Mouse (Mus musculus): ENCODE measurements around the gene Agap1. TPM values are rescaled to one million over a fixed set of nuclear protein-coding genes. Genes with fewer than 3 reads are reported as not detected.

Gene Agap1
- polyA plus RNA-seq, 1 experiment from 2014 or later = 31.9 TPM

- WGBS = 24% methylated on average over 1 of the region's 1 CpGs
- H3K4me3 ChIP-seq (ENCODE audit: low read length) = no peak overlapping the region
- H3K4me1 ChIP-seq (ENCODE audit: control insufficient read depth, insufficient read depth, low read depth, low read length) = no peaks in the 10 kb centered on the region; the same call in 1 of the 2 replicates
- H3K4me2 ChIP-seq (ENCODE audit: low read length) = no peak overlapping the region
- ATAC-seq = no peak
- H3K27ac ChIP-seq (ENCODE audit: low read depth, low read length) = no peak overlapping the region
- no peak overlapping the region for H3K9ac ChIP-seq (ENCODE audit: low read depth, low read length)
- no peaks in the 10 kb centered on the region for H3K9me3 ChIP-seq (ENCODE audit: control insufficient read depth, low read length)
- no peaks in the 10 kb centered on the region for H3K27me3 ChIP-seq (replicated peaks; ENCODE audit: control insufficient read depth, insufficient read depth, low read length)
- H3K36me3 ChIP-seq (ENCODE audit: control insufficient read depth, insufficient read depth, low read length) = peaks cover 11% of the 10 kb centered on the region
Measured at GRCm38 (mm10) chr1:89631747-89632146, 177.1 kb downstream of the Agap1 start.

- Histone ChIP-seq H3K27me3 (replicated peaks; ENCODE audit: control insufficient read depth, insufficient read depth, low read length) (no peaks in the 10 kb centered on the region), H3K4me1 (ENCODE audit: control insufficient read depth, insufficient read depth, low read depth, low read length) (no peaks in the 10 kb centered on the region), H3K27ac (ENCODE audit: low read depth, low read length) (no peak overlapping the region), H3K4me3 (ENCODE audit: low read length) (no peak overlapping the region), H3K36me3 (ENCODE audit: control insufficient read depth, insufficient read depth, low read length) (peaks cover 9% of the 10 kb centered on the region), H3K9ac (ENCODE audit: low read depth, low read length) (no peak overlapping the region), H3K9me3 (ENCODE audit: control insufficient read depth, low read length) (no peaks in the 10 kb centered on the region), H3K4me2 (ENCODE audit: low read length) (no peak overlapping the region)
- no peak for ATAC-seq
- WGBS = 73% methylated on average over 14 of the region's 14 CpGs
Measured at GRCm38 (mm10) chr1:89634055-89634454, 179.4 kb downstream of the Agap1 start.

- H3K4me1 ChIP-seq (ENCODE audit: control insufficient read depth, insufficient read depth, low read depth, low read length) = no peaks in the 10 kb centered on the region
- no peak overlapping the region for H3K4me2 ChIP-seq (ENCODE audit: low read length)
- peaks cover 7% of the 10 kb centered on the region for H3K36me3 ChIP-seq (ENCODE audit: control insufficient read depth, insufficient read depth, low read length)
- no peak overlapping the region for H3K9ac ChIP-seq (ENCODE audit: low read depth, low read length)
- H3K4me3 ChIP-seq (ENCODE audit: low read length) = no peak overlapping the region
- no peak overlapping the region for H3K27ac ChIP-seq (ENCODE audit: low read depth, low read length)
- 92% methylated on average over 2 of the region's 2 CpGs for WGBS
- H3K27me3 ChIP-seq (replicated peaks; ENCODE audit: control insufficient read depth, insufficient read depth, low read length) = no peaks in the 10 kb centered on the region
- ATAC-seq = no peak
- no peaks in the 10 kb centered on the region for H3K9me3 ChIP-seq (ENCODE audit: control insufficient read depth, low read length)
Measured at GRCm38 (mm10) chr1:89635131-89635530, 180.5 kb downstream of the Agap1 start.

- Histone ChIP-seq H3K36me3 (ENCODE audit: control insufficient read depth, insufficient read depth, low read length) (peaks cover 7% of the 10 kb centered on the region), H3K9ac (ENCODE audit: low read depth, low read length) (no peak overlapping the region), H3K4me3 (ENCODE audit: low read length) (no peak overlapping the region), H3K4me1 (ENCODE audit: control insufficient read depth, insufficient read depth, low read depth, low read length) (0 out of 2 replicates have a peak, but pooled peaks cover 3% of the 10 kb centered on the region), H3K9me3 (ENCODE audit: control insufficient read depth, low read length) (no peaks in the 10 kb centered on the region), H3K27me3 (replicated peaks; ENCODE audit: control insufficient read depth, insufficient read depth, low read length) (no peaks in the 10 kb centered on the region), H3K27ac (ENCODE audit: low read depth, low read length) (no peak overlapping the region), H3K4me2 (ENCODE audit: low read length) (no peak overlapping the region)
- WGBS = 91% methylated on average over 4 of the region's 4 CpGs
- ATAC-seq = no peak
Measured at GRCm38 (mm10) chr1:89637670-89638069, 183.1 kb downstream of the Agap1 start.

- H3K27ac ChIP-seq (ENCODE audit: low read depth, low read length) = no peak overlapping the region
- H3K9me3 ChIP-seq (ENCODE audit: control insufficient read depth, low read length) = no peaks in the 10 kb centered on the region
- 71% methylated on average over 8 of the region's 8 CpGs for WGBS
- H3K36me3 ChIP-seq (ENCODE audit: control insufficient read depth, insufficient read depth, low read length) = 0 out of 2 replicates have a peak, but pooled peaks cover 2% of the 10 kb centered on the region
- H3K4me2 ChIP-seq (ENCODE audit: low read length) = no peak overlapping the region
- peaks cover 3% of the 10 kb centered on the region; the same call in 1 of the 2 replicates for H3K4me1 ChIP-seq (ENCODE audit: control insufficient read depth, insufficient read depth, low read depth, low read length)
- no peak overlapping the region for H3K9ac ChIP-seq (ENCODE audit: low read depth, low read length)
- no peak overlapping the region for H3K4me3 ChIP-seq (ENCODE audit: low read length)
- peak; percentile 13; the same call in 1 of the 2 replicates for ATAC-seq
- no peaks in the 10 kb centered on the region for H3K27me3 ChIP-seq (replicated peaks; ENCODE audit: control insufficient read depth, insufficient read depth, low read length)
Measured at GRCm38 (mm10) chr1:89643445-89644100, 189.0 kb downstream of the Agap1 start.

- Histone ChIP-seq H3K9ac (ENCODE audit: low read depth, low read length) (no peak overlapping the region), H3K27me3 (replicated peaks; ENCODE audit: control insufficient read depth, insufficient read depth, low read length) (no peaks in the 10 kb centered on the region), H3K9me3 (ENCODE audit: control insufficient read depth, low read length) (no peaks in the 10 kb centered on the region), H3K27ac (ENCODE audit: low read depth, low read length) (no peak overlapping the region), H3K36me3 (ENCODE audit: control insufficient read depth, insufficient read depth, low read length) (0 out of 2 replicates have a peak, but pooled peaks cover 2% of the 10 kb centered on the region), H3K4me2 (ENCODE audit: low read length) (no peak overlapping the region), H3K4me3 (ENCODE audit: low read length) (no peak overlapping the region), H3K4me1 (ENCODE audit: control insufficient read depth, insufficient read depth, low read depth, low read length) (peaks cover 3% of the 10 kb centered on the region; the same call in 1 of the 2 replicates)
- 77% methylated on average over 11 of the region's 11 CpGs for WGBS
- ATAC-seq = no peak
Measured at GRCm38 (mm10) chr1:89644120-89644519, 189.5 kb downstream of the Agap1 start.

- no peaks in the 10 kb centered on the region for H3K27me3 ChIP-seq (replicated peaks; ENCODE audit: control insufficient read depth, insufficient read depth, low read length)
- peaks cover under 1% of the 10 kb centered on the region; the same call in 1 of the 2 replicates for H3K4me1 ChIP-seq (ENCODE audit: control insufficient read depth, insufficient read depth, low read depth, low read length)
- H3K27ac ChIP-seq (ENCODE audit: low read depth, low read length) = no peak overlapping the region
- H3K9ac ChIP-seq (ENCODE audit: low read depth, low read length) = no peak overlapping the region
- H3K4me2 ChIP-seq (ENCODE audit: low read length) = no peak overlapping the region
- 0 out of 2 replicates have a peak, but pooled peaks cover 2% of the 10 kb centered on the region for H3K36me3 ChIP-seq (ENCODE audit: control insufficient read depth, insufficient read depth, low read length)
- WGBS = 15% methylated on average over 4 of the region's 4 CpGs
- no peak overlapping the region for H3K4me3 ChIP-seq (ENCODE audit: low read length)
- H3K9me3 ChIP-seq (ENCODE audit: control insufficient read depth, low read length) = no peaks in the 10 kb centered on the region
- peak; percentile 41; the same call in 1 of the 2 replicates for ATAC-seq
Measured at GRCm38 (mm10) chr1:89646326-89647018, 191.9 kb downstream of the Agap1 start.

- Histone ChIP-seq H3K27me3 (replicated peaks; ENCODE audit: control insufficient read depth, insufficient read depth, low read length) (no peaks in the 10 kb centered on the region), H3K4me1 (ENCODE audit: control insufficient read depth, insufficient read depth, low read depth, low read length) (no peaks in the 10 kb centered on the region; the same call in 1 of the 2 replicates), H3K4me3 (ENCODE audit: low read length) (no peak overlapping the region), H3K9me3 (ENCODE audit: control insufficient read depth, low read length) (no peaks in the 10 kb centered on the region), H3K4me2 (ENCODE audit: low read length) (no peak overlapping the region), H3K27ac (ENCODE audit: low read depth, low read length) (no peak overlapping the region), H3K36me3 (ENCODE audit: control insufficient read depth, insufficient read depth, low read length) (peaks cover 2% of the 10 kb centered on the region; the same call in 1 of the 2 replicates), H3K9ac (ENCODE audit: low read depth, low read length) (no peak overlapping the region)
- ATAC-seq = no peak
- WGBS = 76% methylated on average over 8 of the region's 8 CpGs
Measured at GRCm38 (mm10) chr1:89647505-89647904, 192.9 kb downstream of the Agap1 start.

GRCm38 (mm10) chr1:89650557-89650956, 196.0 kb downstream of the Agap1 start:
- no peak for ATAC-seq
- 66% methylated on average over 7 of the region's 7 CpGs for WGBS

More at GRCm38 (mm10) chr1:89650557-89650956, 196.0 kb downstream of the Agap1 start:
- Histone ChIP-seq H3K4me2 (ENCODE audit: low read length) (no peak overlapping the region), H3K4me3 (ENCODE audit: low read length) (no peak overlapping the region), H3K27ac (ENCODE audit: low read depth, low read length) (no peak overlapping the region), H3K9ac (ENCODE audit: low read depth, low read length) (no peak overlapping the region), H3K4me1 (ENCODE audit: control insufficient read depth, insufficient read depth, low read depth, low read length) (no peaks in the 10 kb centered on the region), H3K9me3 (ENCODE audit: control insufficient read depth, low read length) (no peaks in the 10 kb centered on the region), H3K27me3 (replicated peaks; ENCODE audit: control insufficient read depth, insufficient read depth, low read length) (no peaks in the 10 kb centered on the region), H3K36me3 (ENCODE audit: control insufficient read depth, insufficient read depth, low read length) (no peaks in the 10 kb centered on the region; the same call in 1 of the 2 replicates)
